Mouse (Mus musculus) midbrain, embryonic 14.5 days (tissue): ENCODE results near the gene AC131692.1. TPM values are rescaled to one million over a fixed set of nuclear protein-coding genes. Genes with fewer than 3 reads are reported as not detected.

Experiments used
- ATAC-seq: fragments of 200-750 bp; cut with Nextera tagmentation; 2 replicates; pipeline ENCODE4 v1.8.0; 2017; ENCODE audit warnings: moderate number of reproducible peaks, moderate library complexity; ENCODE audit not compliant: low FRiP score, low TSS enrichment
- DNase-seq: peaks from one replicate; pipeline ENCODE4 v3.0.0-alpha.2; 2015
- H3K27ac ChIP-seq: fragments of 300-500 bp; sonication (generic); replicated peaks from 2 replicates; pipeline ENCODE4 v1.5.1; 2014; ENCODE audit warnings: mild to moderate bottlenecking, low read depth, low read length, moderate library complexity
- H3K27me3 ChIP-seq: fragments of 300-500 bp; sonication (generic); 2 replicates; pipeline ENCODE4 v1.6.1; 2014; ENCODE audit warnings: low read length, control low read depth, mixed read lengths; ENCODE audit not compliant: control insufficient read depth, insufficient read depth
- H3K36me3 ChIP-seq: fragments of 300-500 bp; sonication (generic); 2 replicates; pipeline ENCODE4 v1.6.1; 2014; ENCODE audit warnings: low read length, control low read depth; ENCODE audit not compliant: control insufficient read depth, insufficient read depth
- H3K4me1 ChIP-seq: fragments of 300-500 bp; sonication (generic); 2 replicates; pipeline ENCODE4 v1.6.1; 2014; ENCODE audit warnings: mild to moderate bottlenecking, antibody characterized with exemption, low read length, control low read depth; ENCODE audit not compliant: control insufficient read depth, insufficient read depth
- H3K4me2 ChIP-seq: fragments of 300-500 bp; sonication (generic); 2 replicates; pipeline ENCODE4 v1.6.1; 2014; ENCODE audit warnings: mild to moderate bottlenecking, low read length, moderate library complexity
- H3K4me3 ChIP-seq: fragments of 300-500 bp; sonication (generic); replicated peaks from 2 replicates; pipeline ENCODE4 v1.5.1; 2014; ENCODE audit warnings: low read depth, low read length
- H3K9ac ChIP-seq: fragments of 300-500 bp; sonication (generic); replicated peaks from 2 replicates; pipeline ENCODE4 v1.6.1; 2014; ENCODE audit warnings: mild to moderate bottlenecking, low read length, moderate library complexity
- H3K9me3 ChIP-seq: fragments of 300-500 bp; sonication (generic); 2 replicates; pipeline ENCODE4 v1.6.1; 2016; ENCODE audit warnings: low read length, control low read depth, mixed read lengths; ENCODE audit not compliant: control insufficient read depth
- WGBS: fragments of 180-500 bp; shearing (Covaris S2); extraction: QIAGEN DNeasy Blood & Tissue Kit; methylation state at CpG from one replicate; pipeline ENCODE4 v1.1.7; 2014; 5-methylcytosine and 5-hydroxymethylcytosine counted together
- polyA plus RNA-seq: library from polyadenylated mRNA; unstranded; fragments of >200 nt; fragmentation: Nextera tagmentation; extraction: Ambion mirVana; gene quantifications from 2 replicates; pipeline ENCODE4 v1.2.1, GENCODE M21; 2014

Gene AC131692.1
- polyA plus RNA-seq, 1 experiment from 2014 or later: not detected

DNA sequence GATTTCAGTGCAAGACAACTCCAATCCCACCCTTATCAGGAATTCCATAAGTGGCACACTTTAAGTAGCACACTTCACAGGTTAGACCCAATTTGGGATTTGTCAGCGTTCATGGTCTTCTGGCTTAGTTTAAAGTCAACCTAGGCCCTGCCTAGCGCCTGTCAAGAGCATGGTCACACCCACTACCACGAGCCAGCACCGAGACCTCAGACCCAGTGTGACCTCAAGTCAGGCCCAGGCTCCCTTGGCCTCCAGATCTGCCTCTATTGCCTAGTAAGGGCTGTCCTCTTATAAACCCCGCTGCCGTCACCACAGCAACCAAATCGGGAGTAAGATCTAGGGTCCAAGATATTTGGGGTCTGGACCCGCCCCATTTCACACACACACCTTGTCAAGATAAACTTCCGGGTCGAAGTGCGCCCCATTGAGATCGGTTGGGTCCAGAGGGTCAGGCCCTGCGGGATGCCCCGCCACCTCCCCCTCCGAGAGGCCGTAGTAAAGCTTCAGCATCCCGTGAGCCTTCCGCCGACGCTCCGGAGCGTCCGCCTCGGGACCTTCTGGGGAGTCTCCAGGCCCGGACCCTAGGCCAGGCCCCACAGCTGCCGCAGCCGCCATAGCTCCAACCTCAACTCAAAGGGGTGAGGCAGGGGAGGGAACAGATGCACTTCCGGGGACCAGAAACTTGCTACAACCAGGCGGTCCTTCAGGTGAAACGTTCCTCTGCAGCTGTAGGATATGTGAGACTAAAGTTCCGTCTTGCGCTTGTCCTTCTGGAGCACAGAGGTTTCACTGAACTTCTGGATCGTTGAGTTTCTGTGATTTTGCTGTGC, 17.4 kb upstream of the AC131692.1 start, which contains the start of gene Vps51:
Vps51 (minus strand) TSS at position 668 of the 830 bp plus-strand sequence.
- Histone ChIP-seq H3K27ac (peak within 1 kb of the TSS; percentile 81), H3K4me1 (peaks cover 8% of the 10 kb centered on the region), H3K27me3 (no peaks in the 10 kb centered on the region), H3K4me3 (peak within 1 kb of the TSS; percentile 77), H3K9ac (peak within 1 kb of the TSS; percentile 69), H3K9me3 (no peaks in the 10 kb centered on the region), H3K4me2 (peak within 1 kb of the TSS; percentile 91), H3K36me3 (peaks cover 34% of the 10 kb centered on the region)
- WGBS: 2% methylated on average over 33 of the region's 33 CpGs
- peak; percentile 93 for DNase-seq
- peak; percentile 86 for ATAC-seq

DNA sequence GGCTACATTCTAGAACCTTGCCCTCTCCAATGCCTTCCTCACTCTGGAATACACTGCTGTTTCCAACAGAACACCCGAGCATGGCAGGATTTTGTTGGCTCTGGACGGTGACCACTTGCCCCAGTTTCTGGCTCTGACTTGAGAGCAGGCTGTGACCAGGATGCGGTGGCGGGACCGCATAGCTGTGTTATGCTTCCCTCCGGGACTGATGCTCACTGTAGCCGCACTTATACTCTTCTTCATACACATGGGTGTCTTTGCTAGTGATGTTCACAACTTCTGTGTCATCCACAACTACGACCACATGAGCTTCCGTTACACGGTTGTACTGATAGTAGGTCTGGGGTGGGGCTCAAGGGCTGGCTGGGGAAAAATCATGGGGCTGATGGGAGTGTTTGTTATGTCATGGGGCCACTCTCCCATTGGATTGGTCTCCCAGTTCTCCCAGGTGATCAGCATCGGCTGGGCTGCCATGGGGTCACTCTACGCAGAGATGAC, 14.2 kb upstream of the AC131692.1 start, which contains the start of gene Tmem262:
Tmem262 (plus strand) TSS at position 51 of the 498 bp plus-strand sequence.
- no peaks in the 10 kb centered on the region for H3K9me3 ChIP-seq
- H3K4me3 ChIP-seq: no peak within 1 kb of the TSS
- DNase-seq (no peak), ATAC-seq (no peak)
- no peak within 1 kb of the TSS for H3K4me2 ChIP-seq
- H3K27ac ChIP-seq: no peak within 1 kb of the TSS
- peaks cover 27% of the 10 kb centered on the region for H3K36me3 ChIP-seq
- no peaks in the 10 kb centered on the region for H3K27me3 ChIP-seq
- H3K9ac ChIP-seq: no peak within 1 kb of the TSS
- H3K4me1 ChIP-seq: peaks cover 17% of the 10 kb centered on the region
- WGBS: 96% methylated on average over 12 of the region's 12 CpGs

DNA sequence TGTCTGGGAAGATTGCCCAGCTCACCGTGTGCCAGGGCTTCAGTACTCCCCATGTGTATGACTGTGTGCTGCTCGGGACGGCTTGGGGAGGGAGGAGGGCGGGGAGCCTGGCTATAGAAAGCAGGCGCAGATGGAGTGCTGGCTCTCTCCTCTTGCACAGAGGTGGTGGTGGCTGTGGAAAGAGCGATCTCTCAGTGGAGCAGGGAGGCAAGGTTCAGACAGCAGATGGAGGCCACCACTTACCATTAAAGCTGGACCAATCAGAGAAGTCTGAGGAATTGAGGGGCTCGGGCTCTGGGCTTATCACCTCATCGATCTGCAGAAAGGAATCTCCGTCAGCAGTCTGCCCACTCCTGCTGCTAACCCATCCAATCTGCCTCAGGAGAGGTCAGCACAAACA, 12.1 kb upstream of the AC131692.1 start, which contains the start of gene Gm28374:
Gm28374 (minus strand) TSS at position 101 of the 400 bp plus-strand sequence.
- H3K36me3 ChIP-seq: peaks cover 26% of the 10 kb centered on the region
- no peak within 1 kb of the TSS for H3K27ac ChIP-seq
- peaks cover 16% of the 10 kb centered on the region for H3K4me1 ChIP-seq
- ATAC-seq (no peak), DNase-seq (no peak)
- no peaks in the 10 kb centered on the region for H3K27me3 ChIP-seq
- H3K4me2 ChIP-seq: no peak within 1 kb of the TSS
- H3K9me3 ChIP-seq: no peaks in the 10 kb centered on the region
- no peak within 1 kb of the TSS for H3K9ac ChIP-seq
- 93% methylated on average over 9 of the region's 9 CpGs for WGBS
- no peak within 1 kb of the TSS for H3K4me3 ChIP-seq

- ATAC-seq (peak; percentile 89), DNase-seq (peak; percentile 99)
- peak within 1 kb of the TSS; percentile 69 for H3K9ac ChIP-seq
- peak within 1 kb of the TSS; percentile 69 for H3K4me3 ChIP-seq
- H3K9me3 ChIP-seq: no peaks in the 10 kb centered on the region
- peak within 1 kb of the TSS; percentile 88 for H3K4me2 ChIP-seq
- H3K4me1 ChIP-seq: peaks cover 16% of the 10 kb centered on the region
- H3K36me3 ChIP-seq: peaks cover 26% of the 10 kb centered on the region
- under 1% methylated on average over 58 of the region's 58 CpGs for WGBS
- H3K27me3 ChIP-seq: no peaks in the 10 kb centered on the region
- peak within 1 kb of the TSS; percentile 74 for H3K27ac ChIP-seq
These were observed 9.6 kb upstream of the AC131692.1 start, which contains the start of the genes Zfpl1 and Cdca5 for GRCm38 (mm10) chr19:6084478-6085248. Gene Zfpl1 (minus strand): TSS chr19:6084956. Gene Cdca5 (plus strand): TSS chr19:6084983.

GRCm38 (mm10) chr19:6085417-6085879, 8.8 kb upstream of the AC131692.1 start:
- Histone ChIP-seq H3K27me3 (no peaks in the 10 kb centered on the region), H3K9me3 (no peaks in the 10 kb centered on the region), H3K9ac (no peak overlapping the region; the same call in 1 of the 2 replicates), H3K4me2 (peak overlapping the region; percentile 88), H3K36me3 (peaks cover 21% of the 10 kb centered on the region), H3K27ac (no peak overlapping the region), H3K4me3 (peak overlapping the region; percentile 69), H3K4me1 (peaks cover 16% of the 10 kb centered on the region)
- ATAC-seq (0 out of 2 replicates have a peak, but pooled peaks have one; percentile 51), DNase-seq (peak; percentile 65)
- WGBS: under 1% methylated on average over 17 of the region's 17 CpGs

DNA sequence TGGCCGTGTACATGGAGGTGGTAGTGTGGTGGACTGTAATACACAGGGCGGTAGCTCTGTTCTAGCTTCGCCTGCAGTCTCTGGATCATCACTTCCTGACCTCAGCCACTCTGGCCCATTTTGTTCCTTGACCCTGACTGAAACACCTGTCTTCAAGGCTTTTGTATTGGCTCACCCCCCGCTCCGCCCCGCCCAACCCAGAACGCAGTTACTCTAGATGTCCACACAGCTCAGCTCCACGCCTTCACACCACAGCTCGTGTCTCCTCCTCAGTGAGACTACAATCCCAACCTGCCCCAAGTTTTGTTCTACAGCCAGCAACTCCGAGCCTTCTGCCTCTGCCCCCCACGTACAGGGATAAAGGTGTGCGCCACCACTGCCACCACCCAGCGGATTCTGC, 5.4 kb upstream of the AC131692.1 start:
- ATAC-seq: no peak
- 94% methylated on average over 13 of the region's 13 CpGs for WGBS
- no peak overlapping the region for H3K9ac ChIP-seq
- DNase-seq: no peak
- H3K27me3 ChIP-seq: no peaks in the 10 kb centered on the region
- no peaks in the 10 kb centered on the region for H3K9me3 ChIP-seq
- peaks cover 15% of the 10 kb centered on the region for H3K4me1 ChIP-seq
- H3K27ac ChIP-seq: no peak overlapping the region
- no peak overlapping the region for H3K4me3 ChIP-seq
- H3K4me2 ChIP-seq: no peak overlapping the region
- H3K36me3 ChIP-seq: peaks cover 5% of the 10 kb centered on the region; the same call in 1 of the 2 replicates

- no peaks in the 10 kb centered on the region for H3K4me1 ChIP-seq
- no peak for ATAC-seq
- no peak overlapping the region for H3K9ac ChIP-seq
- H3K4me2 ChIP-seq: no peak overlapping the region
- no peak overlapping the region for H3K4me3 ChIP-seq
- WGBS: 94% methylated on average over 3 of the region's 3 CpGs
- no peak for DNase-seq
- H3K27me3 ChIP-seq: no peaks in the 10 kb centered on the region
- H3K36me3 ChIP-seq: no peaks in the 10 kb centered on the region
- no peaks in the 10 kb centered on the region for H3K9me3 ChIP-seq
- no peak overlapping the region for H3K27ac ChIP-seq
These were observed 3.6 kb downstream of the AC131692.1 start for GRCm38 (mm10) chr19:6097847-6098246.

- no peaks in the 10 kb centered on the region for H3K4me1 ChIP-seq
- no peak for DNase-seq
- no peaks in the 10 kb centered on the region for H3K36me3 ChIP-seq
- H3K9ac ChIP-seq: no peak overlapping the region
- no peaks in the 10 kb centered on the region for H3K9me3 ChIP-seq
- WGBS: 78% methylated on average over 6 of the region's 6 CpGs
- H3K4me2 ChIP-seq: no peak overlapping the region
- ATAC-seq: no peak
- H3K27ac ChIP-seq: no peak overlapping the region
- no peak overlapping the region for H3K4me3 ChIP-seq
- no peaks in the 10 kb centered on the region for H3K27me3 ChIP-seq
These were observed 7.0 kb downstream of the AC131692.1 start for GRCm38 (mm10) chr19:6101186-6101585.
